Mouse (Mus musculus) liver, adult 2 months (tissue): ENCODE measurements around the gene Cep112. TPM values are rescaled to one million over a fixed set of nuclear protein-coding genes. Genes with fewer than 3 reads are reported as not detected.
A peak's percentile ranks its signal among the peaks of the same experiment; 100 is the strongest.
"Not testable (repeated sequence)": the region's sequence is repeated elsewhere in the genome, so short reads cannot be mapped to it uniquely, and the experiment has no call there.

Experiments
- DNase-seq: peaks from one replicate; pipeline ENCODE4 v3.0.0-alpha.2; 2011; ENCODE audit warnings: low read depth, low spot score; ENCODE audit errors: extremely low read depth
- H3K27ac ChIP-seq: fragments of 200-500 bp; replicated peaks from 2 replicates; pipeline ENCODE4 v1.5.1; 2012; ENCODE audit warnings: low read depth, mild to moderate bottlenecking, control low read depth, inconsistent platforms, low read length; ENCODE audit not compliant: insufficient read depth
- H3K27me3 ChIP-seq: fragments of 200-500 bp; 2 replicates; pipeline ENCODE4 v1.6.1; 2012; ENCODE audit warnings: mild to moderate bottlenecking, moderate library complexity, low read length, inconsistent platforms; ENCODE audit not compliant: control insufficient read depth, insufficient read depth
- H3K36me3 ChIP-seq: fragments of 200-500 bp; 2 replicates; pipeline ENCODE4 v1.6.1; 2012; ENCODE audit warnings: low read length, inconsistent platforms; ENCODE audit not compliant: control insufficient read depth, insufficient read depth
- H3K4me1 ChIP-seq: fragments of 200-500 bp; 2 replicates; pipeline ENCODE4 v1.6.1; 2011; ENCODE audit warnings: low read length; ENCODE audit not compliant: control insufficient read depth, insufficient read depth
- H3K4me3 ChIP-seq: fragments of 200-500 bp; 2 replicates; pipeline ENCODE4 v1.5.1; 2011; ENCODE audit warnings: low read depth, mild to moderate bottlenecking, control low read depth, low read length, moderate library complexity; ENCODE audit not compliant: insufficient read depth
- H3K79me2 ChIP-seq: fragments of 200-500 bp; 2 replicates; pipeline ENCODE4 v1.6.1; 2012; ENCODE audit warnings: inconsistent platforms, mild to moderate bottlenecking, low read length, moderate library complexity; ENCODE audit not compliant: control insufficient read depth, insufficient read depth
- H3K9ac ChIP-seq: fragments of 200-500 bp; 2 replicates; pipeline ENCODE4 v1.6.1; 2012; ENCODE audit warnings: low read depth, mild to moderate bottlenecking, control low read depth, inconsistent platforms, low read length
- CTCF ChIP-seq: fragments of 200-500 bp; IDR thresholded peaks from 2 replicates; pipeline ENCODE4 v1.5.1; 2011; ENCODE audit warnings: low read depth, low read length, control low read depth
- POLR2A ChIP-seq: fragments of 200-500 bp; IDR thresholded peaks from 2 replicates; pipeline ENCODE4 v1.6.1; 2011; ENCODE audit warnings: low read length, control low read depth; ENCODE audit not compliant: insufficient read depth; ENCODE audit errors: extremely low read depth
- WGBS: fragments of 180-500 bp; shearing (Covaris S2); methylation state at CpG from one replicate; pipeline ENCODE4 v1.1.7; 2018; 5-methylcytosine and 5-hydroxymethylcytosine counted together
- polyA plus RNA-seq: library from polyadenylated mRNA; depleted of rRNA; stranded (reverse); fragments of >200 nt; gene quantifications from 2 replicates; pipeline ENCODE4 v1.2.3, GENCODE M21; 2012
- total RNA-seq: library from RNA; depleted of rRNA; stranded (reverse); fragments of >200 nt; gene quantifications from 2 replicates; pipeline ENCODE4 v1.2.3, GENCODE M21; 2014

Cep112 gene
- total and polyA plus RNA-seq, 2 experiments, result 0.21 to 0.65 TPM

- H3K4me1 ChIP-seq, result peaks cover 8% of the 10 kb centered on the region
- DNase-seq, result peak; percentile 75
- WGBS, result 52% methylated on average over 6 of the region's 6 CpGs
- H3K27me3 ChIP-seq, result no peaks in the 10 kb centered on the region
- H3K36me3 ChIP-seq, result no peaks in the 10 kb centered on the region
- H3K27ac ChIP-seq, result peak overlapping the region; percentile 23; the same call in 1 of the 2 replicates
- TF ChIP-seq POLR2A (no peak), CTCF (no peak)
- H3K4me3 ChIP-seq, result no peak overlapping the region
- no peaks in the 10 kb centered on the region for H3K79me2 ChIP-seq
- H3K9ac ChIP-seq, result no peak overlapping the region
Measured at GRCm38 (mm10) chr11:108858846-108859245, 433.9 kb downstream of the Cep112 start.

GRCm38 (mm10) chr11:108862360-108862759, 437.4 kb downstream of the Cep112 start:
- Histone ChIP-seq H3K79me2 (no peaks in the 10 kb centered on the region), H3K4me1 (peaks cover 5% of the 10 kb centered on the region), H3K4me3 (no peak overlapping the region), H3K27me3 (no peaks in the 10 kb centered on the region), H3K36me3 (no peaks in the 10 kb centered on the region), H3K9ac (no peak overlapping the region), H3K27ac (no peak overlapping the region)
- no peak for DNase-seq
- WGBS, result 89% methylated on average over 6 of the region's 6 CpGs
- TF ChIP-seq POLR2A, result no peak
- no peak for TF ChIP-seq CTCF

DNA sequence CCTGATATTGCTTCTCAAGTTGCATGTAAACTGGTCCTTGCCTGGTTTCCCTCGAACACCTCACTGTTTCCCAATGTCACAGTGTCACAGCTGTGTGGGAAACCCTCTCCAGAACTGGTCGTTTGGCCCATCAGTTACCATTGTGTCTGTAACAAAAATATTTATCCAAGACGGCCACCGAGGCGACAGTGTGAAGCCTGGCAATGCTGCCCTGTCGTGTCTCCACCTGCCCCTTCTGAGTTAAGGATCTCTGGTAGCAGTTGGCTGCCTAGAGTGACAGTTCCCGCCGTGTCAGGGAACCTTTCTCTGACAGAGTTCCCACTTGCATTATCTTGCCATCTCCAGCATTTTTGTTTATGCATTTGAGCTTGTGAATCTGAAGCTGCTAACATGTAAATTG, 440.8 kb downstream of the Cep112 start:
- Histone ChIP-seq H3K27me3 (no peaks in the 10 kb centered on the region), H3K79me2 (no peaks in the 10 kb centered on the region), H3K9ac (no peak overlapping the region), H3K27ac (no peak overlapping the region), H3K4me1 (no peaks in the 10 kb centered on the region), H3K36me3 (no peaks in the 10 kb centered on the region), H3K4me3 (no peak overlapping the region)
- DNase-seq, result no peak
- TF ChIP-seq CTCF (no peak), POLR2A (no peak)
- WGBS, result 78% methylated on average over 8 of the region's 8 CpGs

DNA sequence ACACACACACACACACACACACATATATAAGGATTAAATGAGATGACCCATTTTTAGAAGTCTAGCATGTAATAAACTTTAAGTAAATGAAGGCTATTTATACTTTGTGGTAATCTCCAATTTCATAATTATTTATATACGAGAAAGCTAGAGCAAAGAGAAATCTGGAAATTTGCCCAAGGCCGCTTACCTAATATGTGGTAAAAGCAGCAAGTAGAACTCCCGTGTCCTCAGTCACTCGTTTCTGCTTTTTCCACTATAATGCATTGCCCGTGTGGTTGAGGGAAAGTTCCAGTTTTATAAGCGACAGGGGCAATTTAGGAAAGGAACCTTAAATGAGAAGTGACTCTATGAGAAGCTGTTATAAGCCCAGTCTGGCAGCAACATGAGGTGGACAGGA, 442.5 kb downstream of the Cep112 start:
- Histone ChIP-seq H3K9ac (no peak overlapping the region), H3K36me3 (no peaks in the 10 kb centered on the region), H3K4me3 (no peak overlapping the region), H3K27me3 (no peaks in the 10 kb centered on the region), H3K27ac (no peak overlapping the region), H3K4me1 (no peaks in the 10 kb centered on the region), H3K79me2 (no peaks in the 10 kb centered on the region)
- no peak for TF ChIP-seq CTCF
- TF ChIP-seq POLR2A, result no peak
- 47% methylated on average over 6 of the region's 6 CpGs for WGBS
- peak; percentile 64 for DNase-seq

DNA sequence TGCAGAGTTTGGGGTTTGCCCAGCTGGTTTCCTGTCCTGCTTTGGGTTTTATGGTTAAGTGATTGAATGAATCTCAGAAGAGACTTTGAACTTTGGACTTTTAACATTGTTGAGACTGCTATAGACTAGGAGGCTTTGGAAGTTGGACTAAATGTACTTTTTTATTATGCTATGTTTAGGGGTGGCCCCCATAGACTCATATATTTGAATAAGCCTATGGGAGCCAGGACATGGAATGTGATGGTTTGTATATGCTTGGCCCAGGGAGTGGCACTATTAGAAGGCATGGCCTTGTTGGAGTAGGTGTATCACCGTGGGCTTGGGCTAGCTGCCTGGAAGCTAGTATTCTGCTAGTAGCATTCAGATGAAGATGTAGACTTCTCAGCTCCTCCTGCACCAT, 446.3 kb downstream of the Cep112 start:
- H3K27me3 ChIP-seq, H3K4me1 ChIP-seq, H3K9ac ChIP-seq, H3K27ac ChIP-seq, H3K36me3 ChIP-seq, DNase-seq, H3K79me2 ChIP-seq, H3K4me3 ChIP-seq: not testable (repeated sequence)
- 94% methylated on average over 1 of the region's 1 CpGs for WGBS

- no peak for DNase-seq
- H3K36me3 ChIP-seq, result no peaks in the 10 kb centered on the region
- no peaks in the 10 kb centered on the region for H3K4me1 ChIP-seq
- H3K9ac ChIP-seq, result no peak overlapping the region
- H3K79me2 ChIP-seq, result no peaks in the 10 kb centered on the region
- no peaks in the 10 kb centered on the region for H3K27me3 ChIP-seq
- 92% methylated on average over 3 of the region's 3 CpGs for WGBS
- H3K27ac ChIP-seq, result no peak overlapping the region
- TF ChIP-seq CTCF (no peak), POLR2A (no peak)
- no peak overlapping the region for H3K4me3 ChIP-seq
Measured at GRCm38 (mm10) chr11:108871748-108872147, 446.8 kb downstream of the Cep112 start.
